Mouse (Mus musculus) embryonic facial prominence, embryonic 13.5 days (tissue): ENCODE data around the gene Snx9. TPM values are rescaled to one million over a fixed set of nuclear protein-coding genes. Genes with fewer than 3 reads are reported as not detected.
A peak's percentile ranks its signal among the peaks of the same experiment; 100 is the strongest.

ENCODE experiments used
- ATAC-seq: fragments of 200-750 bp; cut with Nextera tagmentation; 2 replicates; pipeline ENCODE4 v1.8.0; 2017; ENCODE audit warnings: low read depth; ENCODE audit not compliant: insufficient number of reproducible peaks, insufficient read depth, low FRiP score, low TSS enrichment
- H3K27ac ChIP-seq: fragments of 300-500 bp; sonication (generic); 2 replicates; pipeline ENCODE4 v1.5.1; 2015; ENCODE audit warnings: moderate library complexity, mild to moderate bottlenecking, inconsistent platforms
- H3K27me3 ChIP-seq: fragments of 300-500 bp; sonication (generic); 2 replicates; pipeline ENCODE4 v1.6.1; 2015; ENCODE audit warnings: mild to moderate bottlenecking, inconsistent platforms
- H3K36me3 ChIP-seq: fragments of 300-500 bp; sonication (generic); 2 replicates; pipeline ENCODE4 v1.6.1; 2015; ENCODE audit warnings: mild to moderate bottlenecking, inconsistent platforms
- H3K4me1 ChIP-seq: fragments of 300-500 bp; sonication (generic); 2 replicates; pipeline ENCODE4 v1.6.1; 2015; ENCODE audit warnings: inconsistent platforms
- H3K4me2 ChIP-seq: fragments of 300-500 bp; sonication (generic); 2 replicates; pipeline ENCODE4 v1.6.1; 2015; ENCODE audit warnings: moderate library complexity, mild to moderate bottlenecking, inconsistent platforms
- H3K4me3 ChIP-seq: fragments of 300-500 bp; sonication (generic); 2 replicates; pipeline ENCODE4 v1.5.1; 2015; ENCODE audit warnings: mild to moderate bottlenecking, inconsistent platforms
- H3K9ac ChIP-seq: fragments of 300-500 bp; sonication (generic); 2 replicates; pipeline ENCODE4 v1.6.1; 2015; ENCODE audit warnings: mild to moderate bottlenecking, inconsistent platforms
- H3K9me3 ChIP-seq: fragments of 300-500 bp; sonication (generic); 2 replicates; pipeline ENCODE4 v1.6.1; 2016; ENCODE audit warnings: inconsistent platforms
- WGBS: fragments of 180-500 bp; shearing (Covaris S2); methylation state at CpG from one replicate; pipeline ENCODE4 v1.1.7; 2015; ENCODE audit warnings: mixed read lengths; 5-methylcytosine and 5-hydroxymethylcytosine counted together
- polyA plus RNA-seq: library from polyadenylated mRNA; unstranded; fragments of >200 nt; fragmentation: Nextera tagmentation; extraction: Ambion mirVana; gene quantifications from 2 replicates; pipeline ENCODE4 v1.2.1, GENCODE M21; 2015

Snx9 gene
- polyA plus RNA-seq, 1 experiment from 2014 or later, result 23.4 TPM

DNA sequence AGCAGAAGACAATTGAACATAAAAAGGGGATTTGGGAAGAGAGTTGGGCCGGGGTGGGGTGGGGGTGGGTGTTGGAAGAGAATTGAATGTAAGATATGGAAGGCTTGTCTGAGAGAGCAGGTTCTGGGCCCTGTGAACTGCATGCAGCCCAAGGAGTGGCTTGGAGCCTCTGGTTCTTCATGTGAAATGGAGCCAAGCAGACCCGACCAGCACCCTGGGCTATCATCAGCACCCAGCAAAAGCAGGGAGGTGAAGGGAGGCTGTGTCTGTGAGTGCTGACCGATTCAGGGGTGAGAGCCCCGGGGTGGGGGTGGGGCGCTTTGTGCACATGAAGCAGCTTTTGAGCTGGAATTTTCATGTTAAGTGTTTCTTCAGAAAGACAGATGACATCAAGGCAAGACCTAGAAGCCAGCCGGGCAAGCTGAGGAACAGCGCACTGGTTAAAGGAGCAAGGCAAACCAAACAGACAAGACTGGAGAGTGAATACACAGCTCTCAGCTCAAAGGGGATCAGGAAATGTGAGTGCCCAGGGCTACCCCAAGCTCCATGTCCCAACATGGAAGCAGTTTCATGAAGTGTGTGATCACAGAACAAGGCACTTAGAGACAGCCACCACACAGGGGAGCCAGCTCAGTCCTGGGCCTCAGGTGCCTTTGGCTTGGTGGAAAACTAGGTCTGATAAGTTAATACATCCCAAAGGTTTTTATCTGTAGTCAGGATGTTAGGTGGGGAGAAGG is 40.1 kb upstream of the Snx9 start:
- H3K36me3 ChIP-seq, result no peaks in the 10 kb centered on the region
- no peak overlapping the region for H3K4me3 ChIP-seq
- H3K27ac ChIP-seq, result no peak overlapping the region
- H3K27me3 ChIP-seq, result peaks cover 5% of the 10 kb centered on the region; the same call in 1 of the 2 replicates
- no peak overlapping the region for H3K4me2 ChIP-seq
- 77% methylated on average over 7 of the region's 7 CpGs for WGBS
- no peak overlapping the region for H3K9ac ChIP-seq
- ATAC-seq, result no peak
- H3K4me1 ChIP-seq, result peaks cover 35% of the 10 kb centered on the region
- no peaks in the 10 kb centered on the region for H3K9me3 ChIP-seq

DNA sequence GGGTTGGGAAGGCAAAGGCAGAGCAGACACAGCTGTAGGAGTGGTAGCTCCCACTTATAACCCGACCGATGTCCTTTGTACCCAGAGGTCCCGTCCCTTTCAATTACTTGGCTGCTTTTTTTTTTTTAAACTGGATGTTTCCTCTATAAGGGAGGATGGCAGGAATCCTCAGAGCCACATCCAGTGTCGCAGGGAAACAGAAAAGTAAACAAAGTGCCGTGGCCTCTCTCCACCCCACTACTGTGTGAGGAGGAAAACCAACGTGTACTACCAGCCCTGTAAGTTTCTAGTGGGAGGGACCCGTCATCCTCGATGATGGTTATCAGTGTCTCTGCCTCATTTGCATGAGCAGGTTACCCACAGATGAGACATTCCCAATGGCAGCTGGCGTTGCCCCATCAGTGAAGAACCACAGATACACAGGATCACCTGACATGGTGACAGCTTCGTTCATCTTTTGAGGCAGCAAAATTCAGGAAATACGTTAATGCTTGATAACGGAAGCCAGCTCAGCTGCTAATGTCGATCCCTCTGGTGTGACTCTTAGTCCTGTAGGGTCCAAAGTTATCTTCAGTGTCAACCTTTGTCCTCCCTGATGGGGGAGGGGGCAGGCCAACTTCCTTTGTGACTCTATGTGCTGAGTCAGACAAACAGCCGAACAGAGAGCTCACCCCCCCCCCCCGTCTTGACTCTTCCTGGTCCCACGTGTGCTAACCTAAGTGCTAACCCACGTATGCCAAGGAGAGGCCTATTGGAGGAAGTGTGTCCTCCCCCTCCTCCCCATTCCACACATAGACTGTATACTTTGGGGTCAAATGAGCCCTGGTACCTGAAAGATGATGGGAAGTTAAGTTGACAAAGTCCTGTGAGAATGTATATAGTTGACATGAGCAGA is 39.1 kb upstream of the Snx9 start:
- WGBS, result 72% methylated on average over 17 of the region's 17 CpGs
- no peak overlapping the region for H3K27ac ChIP-seq

DNA sequence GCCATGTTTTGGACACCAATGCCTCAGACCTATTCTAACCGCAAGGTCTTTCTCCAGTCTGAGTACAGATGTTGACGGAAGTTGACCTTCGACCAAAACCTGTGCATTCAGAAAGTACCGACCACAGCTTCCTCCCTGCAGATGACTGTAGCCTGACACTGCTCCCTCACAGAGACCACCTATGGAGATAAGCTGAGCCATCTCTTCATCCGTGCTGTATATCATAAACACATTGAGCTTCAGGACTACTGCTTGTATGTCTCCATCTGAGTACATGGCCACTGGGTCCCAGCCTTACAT is 38.5 kb upstream of the Snx9 start:
- ATAC-seq, result no peak
- Histone ChIP-seq H3K4me2 (no peak overlapping the region), H3K9ac (no peak overlapping the region), H3K27me3 (peaks cover 5% of the 10 kb centered on the region; the same call in 1 of the 2 replicates), H3K36me3 (no peaks in the 10 kb centered on the region), H3K9me3 (no peaks in the 10 kb centered on the region), H3K4me3 (no peak overlapping the region), H3K4me1 (peaks cover 25% of the 10 kb centered on the region), H3K27ac (no peak overlapping the region)
- WGBS, result 90% methylated on average over 5 of the region's 5 CpGs

More for the DNA sequence above, 39.1 kb upstream of the Snx9 start:
- Histone ChIP-seq H3K36me3 (no peaks in the 10 kb centered on the region), H3K9ac (no peak overlapping the region), H3K4me1 (peaks cover 28% of the 10 kb centered on the region), H3K4me3 (no peak overlapping the region), H3K9me3 (no peaks in the 10 kb centered on the region), H3K27me3 (peaks cover 5% of the 10 kb centered on the region; the same call in 1 of the 2 replicates), H3K4me2 (no peak overlapping the region)
- no peak for ATAC-seq

DNA sequence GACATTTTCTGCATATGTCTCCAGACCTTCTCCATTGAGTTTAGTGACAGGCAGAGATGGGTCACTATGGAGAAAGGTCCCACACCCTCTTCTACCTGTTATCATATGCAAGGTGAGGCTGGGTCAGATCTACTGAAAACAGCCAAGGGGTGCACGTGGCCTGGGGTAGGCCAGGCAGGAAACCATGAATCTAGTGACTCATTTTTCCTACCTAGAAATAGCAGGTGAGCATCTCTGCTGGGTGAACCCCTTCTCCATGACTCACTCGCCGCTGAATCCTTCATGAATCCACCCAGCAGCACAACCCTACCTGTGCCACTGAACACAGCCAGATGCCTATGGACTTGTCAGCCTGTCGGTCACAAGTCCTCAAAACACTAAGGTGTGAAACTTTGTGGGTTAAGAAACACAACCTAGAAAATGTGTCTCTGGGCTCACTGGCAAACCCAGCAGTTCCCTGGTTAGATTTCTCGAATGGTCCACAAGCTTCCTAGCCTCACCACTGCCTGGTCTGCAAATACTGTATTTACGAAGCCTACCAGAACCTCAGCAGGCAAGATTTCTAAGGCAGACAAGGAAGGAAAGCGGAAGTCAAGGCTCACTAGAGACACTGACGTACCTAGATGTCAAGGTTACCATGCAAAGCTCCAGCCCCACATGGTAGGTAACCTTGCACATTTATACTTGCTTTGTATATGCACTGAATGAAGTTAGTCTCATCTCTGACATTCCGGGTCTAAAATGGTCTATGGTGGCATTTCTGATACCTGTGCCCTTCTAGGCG is 37.7 kb upstream of the Snx9 start:
- Histone ChIP-seq H3K36me3 (no peaks in the 10 kb centered on the region), H3K4me3 (no peak overlapping the region), H3K9me3 (no peaks in the 10 kb centered on the region), H3K4me2 (no peak overlapping the region), H3K9ac (no peak overlapping the region), H3K4me1 (peaks cover 25% of the 10 kb centered on the region), H3K27ac (no peak overlapping the region), H3K27me3 (peaks cover under 1% of the 10 kb centered on the region; the same call in 1 of the 2 replicates)
- ATAC-seq, result no peak
- 89% methylated on average over 10 of the region's 10 CpGs for WGBS

DNA sequence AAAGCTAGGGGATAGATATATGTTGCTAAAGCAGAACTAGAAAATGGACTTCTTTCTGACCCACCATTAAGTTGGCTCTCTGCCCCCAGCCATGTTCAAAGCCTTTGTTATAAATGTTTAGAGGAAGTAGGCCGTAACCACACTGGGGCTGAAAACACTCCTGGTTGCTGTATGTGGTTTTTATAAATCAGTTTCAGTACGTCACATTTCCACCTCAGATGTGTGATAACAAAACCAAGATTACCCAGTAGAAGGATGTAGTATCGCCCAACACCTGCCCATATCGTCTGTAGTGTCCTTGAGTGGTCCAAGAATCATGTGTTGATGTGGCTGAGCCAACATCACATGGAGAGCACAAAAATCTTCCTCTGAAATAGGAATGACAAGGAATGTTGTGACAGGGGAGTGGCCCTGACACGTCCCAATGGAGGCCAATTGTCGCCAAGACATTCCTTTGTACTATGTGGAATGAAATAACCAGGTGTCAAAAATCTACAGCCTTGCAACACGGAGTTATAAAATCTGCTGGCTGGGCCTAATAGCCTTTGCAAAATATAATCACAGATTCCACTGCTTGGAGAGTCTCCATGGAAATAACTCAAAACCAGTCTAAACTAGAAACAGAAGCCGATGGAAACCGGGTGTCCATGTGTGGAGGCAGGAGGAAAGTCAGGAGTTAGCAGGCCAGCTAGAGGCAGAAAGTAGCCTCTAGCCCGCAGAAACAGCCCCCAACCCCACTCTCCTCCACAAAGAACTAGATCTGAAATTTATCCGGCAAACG is 36.6 kb upstream of the Snx9 start:
- 45% methylated on average over 12 of the region's 12 CpGs for WGBS
- no peak for ATAC-seq
- H3K27ac ChIP-seq, result peak overlapping the region; percentile 80

DNA sequence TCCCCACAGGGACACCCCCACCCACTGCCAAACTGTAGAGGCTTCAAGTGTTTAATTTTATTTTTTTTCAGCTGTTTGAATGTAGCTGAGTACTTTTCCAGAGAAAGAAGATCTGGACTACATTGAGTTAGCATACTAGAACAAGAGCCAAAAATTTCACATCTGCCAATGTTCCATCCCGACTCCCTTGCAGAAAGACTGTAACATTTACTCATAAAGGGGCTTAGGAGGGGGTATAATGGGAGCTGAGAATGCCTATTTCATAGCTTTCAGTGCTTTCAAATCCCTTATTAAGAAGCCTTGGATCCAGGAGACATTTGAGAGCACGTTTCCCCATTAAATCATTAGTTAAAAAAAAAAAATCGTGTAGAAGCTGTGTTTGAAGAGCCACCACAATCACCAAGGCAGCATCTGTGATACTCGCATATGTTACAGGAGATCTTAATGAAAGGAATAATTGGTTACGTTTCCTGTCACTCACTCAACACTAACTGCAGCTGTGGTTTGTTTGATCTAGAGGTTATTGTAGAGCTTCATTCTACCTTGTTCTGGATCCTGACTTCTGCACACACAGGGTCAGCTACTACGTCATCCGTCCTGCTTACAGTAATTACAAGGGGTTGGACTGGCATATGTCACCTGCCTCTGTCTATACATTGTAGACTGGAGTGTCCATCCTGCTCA is 35.8 kb upstream of the Snx9 start:
- ATAC-seq, result no peak

More for the DNA sequence above, 36.6 kb upstream of the Snx9 start:
- Histone ChIP-seq H3K4me1 (peaks cover 25% of the 10 kb centered on the region), H3K4me3 (no peak overlapping the region), H3K9me3 (no peaks in the 10 kb centered on the region), H3K4me2 (no peak overlapping the region), H3K36me3 (no peaks in the 10 kb centered on the region), H3K9ac (no peak overlapping the region), H3K27me3 (no peaks in the 10 kb centered on the region)

DNA sequence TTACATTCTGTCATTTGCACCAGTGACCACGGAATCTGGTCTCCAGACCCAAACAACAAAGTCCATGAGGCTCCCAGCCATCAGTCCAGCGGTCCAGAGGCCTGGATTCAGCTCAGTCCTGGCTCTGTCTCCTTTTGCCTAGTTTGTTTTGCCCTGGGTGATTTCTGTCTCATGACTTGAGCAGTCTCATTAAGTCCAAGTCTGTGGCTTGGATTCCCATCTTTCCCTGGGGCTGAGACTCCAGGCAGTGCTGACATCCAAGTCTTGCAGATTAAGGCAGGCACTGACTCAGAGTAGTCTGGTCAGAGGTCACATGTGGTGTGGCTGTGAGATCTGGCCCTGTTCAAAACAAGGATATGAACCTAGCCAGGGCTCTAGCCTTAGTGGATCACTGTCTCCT is 35.2 kb upstream of the Snx9 start:
- no peaks in the 10 kb centered on the region for H3K9me3 ChIP-seq
- ATAC-seq, result no peak
- H3K36me3 ChIP-seq, result no peaks in the 10 kb centered on the region
- H3K4me2 ChIP-seq, result no peak overlapping the region
- H3K9ac ChIP-seq, result no peak overlapping the region
- H3K4me1 ChIP-seq, result peaks cover 25% of the 10 kb centered on the region
- peak overlapping the region; percentile 80; the same call in 1 of the 2 replicates for H3K27ac ChIP-seq
- H3K4me3 ChIP-seq, result no peak overlapping the region
- H3K27me3 ChIP-seq, result no peaks in the 10 kb centered on the region
- 78% methylated on average over 2 of the region's 2 CpGs for WGBS

More for the DNA sequence above, 35.8 kb upstream of the Snx9 start:
- H3K9me3 ChIP-seq, result no peaks in the 10 kb centered on the region
- peak overlapping the region; percentile 80 for H3K27ac ChIP-seq
- H3K27me3 ChIP-seq, result no peaks in the 10 kb centered on the region
- no peak overlapping the region for H3K4me3 ChIP-seq
- 39% methylated on average over 7 of the region's 7 CpGs for WGBS
- H3K4me2 ChIP-seq, result no peak overlapping the region
- H3K36me3 ChIP-seq, result no peaks in the 10 kb centered on the region
- no peak overlapping the region for H3K9ac ChIP-seq
- H3K4me1 ChIP-seq, result peaks cover 25% of the 10 kb centered on the region

DNA sequence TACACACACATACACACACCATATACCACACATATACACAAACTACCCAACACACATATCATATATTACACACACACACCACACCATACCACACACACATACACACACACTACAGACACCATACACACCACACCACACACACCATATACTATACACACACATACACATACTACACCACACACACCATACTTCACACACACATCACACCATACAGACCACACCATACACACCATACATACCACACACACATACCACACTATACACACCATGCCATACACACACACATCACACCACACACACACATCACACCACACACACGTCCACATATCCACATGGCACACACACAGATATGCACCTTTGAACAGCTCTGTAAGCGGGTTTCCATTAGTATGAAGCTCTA is 34.3 kb upstream of the Snx9 start:
- Histone ChIP-seq H3K36me3 (no peaks in the 10 kb centered on the region), H3K27ac (no peak overlapping the region), H3K4me3 (no peak overlapping the region), H3K9ac (no peak overlapping the region), H3K4me2 (no peak overlapping the region), H3K9me3 (no peaks in the 10 kb centered on the region), H3K4me1 (peaks cover 25% of the 10 kb centered on the region), H3K27me3 (no peaks in the 10 kb centered on the region)
- 87% methylated on average over 2 of the region's 2 CpGs for whole genome bisulfite sequencing
- no peak for ATAC-seq

DNA sequence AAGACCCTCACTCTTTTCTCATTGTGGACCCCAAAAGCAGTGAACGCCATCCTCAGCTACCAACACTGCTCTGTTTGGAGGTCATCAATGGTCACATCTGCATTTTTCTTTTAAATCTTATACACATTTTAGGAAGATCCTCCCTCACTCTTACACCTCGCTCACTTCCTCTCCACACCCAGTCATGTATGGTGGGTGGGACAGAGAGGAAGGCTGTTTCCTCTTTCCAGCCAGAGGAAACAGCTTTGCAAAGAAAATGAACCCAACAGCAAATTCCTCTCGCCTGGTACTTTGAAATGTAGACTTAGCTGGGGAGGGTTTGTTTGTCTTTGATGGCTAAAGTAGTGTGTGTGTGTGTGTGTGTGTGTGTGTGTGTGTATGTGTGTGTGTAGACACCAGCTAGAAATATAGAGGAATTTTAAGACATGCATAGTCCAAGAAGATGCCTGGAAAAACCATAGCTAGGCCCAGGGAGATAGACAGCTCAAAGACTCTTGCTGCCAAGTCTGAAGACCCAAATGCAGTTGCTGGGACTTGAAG is 33.2 kb upstream of the Snx9 start:
- Histone ChIP-seq H3K9me3 (no peaks in the 10 kb centered on the region), H3K9ac (no peak overlapping the region), H3K4me3 (no peak overlapping the region), H3K4me1 (peaks cover 25% of the 10 kb centered on the region), H3K27me3 (no peaks in the 10 kb centered on the region), H3K36me3 (no peaks in the 10 kb centered on the region), H3K4me2 (no peak overlapping the region), H3K27ac (no peak overlapping the region)
- WGBS, result 74% methylated on average over 3 of the region's 3 CpGs
- ATAC-seq, result no peak

DNA sequence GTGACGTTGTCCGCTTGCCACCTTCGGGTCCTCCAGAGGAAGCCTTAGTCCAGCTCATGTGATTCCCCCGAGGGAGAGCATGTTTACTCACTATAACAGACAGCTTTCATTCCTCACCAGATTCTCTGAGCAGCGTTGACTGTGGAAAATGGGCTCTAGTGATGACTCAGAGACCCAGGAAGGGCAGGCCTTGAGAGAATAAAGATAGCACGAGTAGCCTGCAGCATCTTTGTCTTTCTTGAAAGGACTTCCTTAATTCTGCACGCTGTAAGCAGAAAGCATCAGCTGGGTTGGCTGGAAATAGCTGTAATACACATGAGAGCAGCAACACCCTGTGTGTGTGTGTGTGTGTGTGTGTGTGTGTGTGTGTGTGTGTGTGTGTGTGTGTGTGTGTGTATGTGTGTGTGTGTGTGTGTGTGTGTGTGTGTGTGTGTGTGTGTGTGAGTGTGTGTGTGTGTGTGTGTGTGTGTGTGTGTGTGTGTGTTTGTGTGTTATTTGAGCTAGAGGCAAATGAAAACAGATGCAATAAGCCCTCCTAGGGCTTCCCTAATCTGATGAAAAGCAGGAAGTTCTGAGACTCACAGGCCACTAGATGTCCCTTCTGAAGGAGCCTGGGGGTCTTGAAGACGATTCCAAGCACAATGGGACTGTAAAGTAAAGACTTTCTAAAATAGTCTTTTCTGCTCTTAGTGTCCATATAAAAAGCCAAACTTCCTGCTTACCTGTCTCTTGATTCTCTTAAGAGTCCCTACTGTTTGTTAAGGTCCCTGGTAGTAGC is 27.1 kb upstream of the Snx9 start:
- no peak overlapping the region for H3K4me3 ChIP-seq
- H3K9me3 ChIP-seq, result no peaks in the 10 kb centered on the region
- no peak overlapping the region for H3K4me2 ChIP-seq
- WGBS, result 37% methylated on average over 8 of the region's 8 CpGs
- no peak for ATAC-seq
- H3K36me3 ChIP-seq, result no peaks in the 10 kb centered on the region
- H3K4me1 ChIP-seq, result peaks cover 17% of the 10 kb centered on the region
- H3K9ac ChIP-seq, result no peak overlapping the region
- no peaks in the 10 kb centered on the region for H3K27me3 ChIP-seq
- no peak overlapping the region for H3K27ac ChIP-seq
